Mouse (Mus musculus): ENCODE measurements around the gene Tmem102.

Gene Tmem102

GRCm38 (mm10) chr11:69754701-69755100 lies 50.7 kb downstream of the Tmem102 start:
- peak in 1 of 2 experiments; percentile 50 for DNase-seq

GRCm38 (mm10) chr11:69754233-69754632 lies 51.2 kb downstream of the Tmem102 start:
- DNase-seq, result no peak
